Mouse (Mus musculus) adrenal gland, postnatal 4 days (tissue): Measurements from ENCODE around the gene BC034090. TPM values are rescaled to one million over a fixed set of nuclear protein-coding genes. Genes with fewer than 3 reads are reported as not detected.

ENCODE experiments used
- DNase-seq, 2 experiments: peaks; one replicate each; pipeline ENCODE4 v3.0.0; 2021 to 2022; ENCODE audit warnings: low spot score in 2 of 2, mixed read lengths in 2 of 2
- total RNA-seq, 2 experiments: library from RNA; stranded (reverse); gene quantifications; 2 replicates each; pipeline ENCODE4 v1.2.3; 2021

The BC034090 gene
- total RNA-seq, 2 experiments from 2014 or later: 34.2 to 36.5 TPM

GRCm38 (mm10) chr1:155217865-155218541, 26.2 kb downstream of the BC034090 start:
- DNase-seq: no peak

GRCm38 (mm10) chr1:155216844-155217243, 27.4 kb downstream of the BC034090 start:
- DNase-seq: no peak

- no peak for DNase-seq
Observed at GRCm38 (mm10) chr1:155216313-155216712, 27.9 kb downstream of the BC034090 start.

- DNase-seq: no peak
Observed at GRCm38 (mm10) chr1:155215066-155215764, 29.0 kb downstream of the BC034090 start.

GRCm38 (mm10) chr1:155213912-155214311, 30.3 kb downstream of the BC034090 start:
- DNase-seq: no peak

GRCm38 (mm10) chr1:155212936-155213774, 31.1 kb downstream of the BC034090 start:
- DNase-seq: no peak

GRCm38 (mm10) chr1:155212493-155212892, 31.8 kb downstream of the BC034090 start:
- no peak for DNase-seq

GRCm38 (mm10) chr1:155212081-155212480, 32.2 kb downstream of the BC034090 start:
- DNase-seq: no peak

- no peak for DNase-seq
Observed at GRCm38 (mm10) chr1:155211017-155211416, 33.2 kb downstream of the BC034090 start.

- no peak for DNase-seq
Observed at GRCm38 (mm10) chr1:155210011-155210763, 34.1 kb downstream of the BC034090 start.

GRCm38 (mm10) chr1:155207859-155208258, 36.4 kb downstream of the BC034090 start:
- DNase-seq: no peak

GRCm38 (mm10) chr1:155205822-155206660, 38.2 kb downstream of the BC034090 start:
- no peak for DNase-seq

- DNase-seq: no peak
Observed at GRCm38 (mm10) chr1:155205311-155205710, 38.9 kb downstream of the BC034090 start.

- no peak for DNase-seq
Observed at GRCm38 (mm10) chr1:155204560-155205162, 39.6 kb downstream of the BC034090 start.

GRCm38 (mm10) chr1:155203954-155204353, 40.3 kb downstream of the BC034090 start:
- DNase-seq: no peak

- DNase-seq: no peak
Observed at GRCm38 (mm10) chr1:155203101-155203500, 41.1 kb downstream of the BC034090 start.

GRCm38 (mm10) chr1:155202472-155202871, 41.8 kb downstream of the BC034090 start:
- no peak for DNase-seq

GRCm38 (mm10) chr1:155201914-155202313, 42.3 kb downstream of the BC034090 start:
- no peak for DNase-seq

GRCm38 (mm10) chr1:155201373-155201879, 42.8 kb downstream of the BC034090 start:
- no peak for DNase-seq
